Mouse (Mus musculus) yolk sac, embryonic 10.5 days (tissue): ENCODE data around the gene Mef2d.

Source experiments
- DNase-seq: peaks from one replicate; pipeline ENCODE4 v3.0.0-alpha.2; 2017; ENCODE audit warnings: low spot score

Mef2d gene

DNA sequence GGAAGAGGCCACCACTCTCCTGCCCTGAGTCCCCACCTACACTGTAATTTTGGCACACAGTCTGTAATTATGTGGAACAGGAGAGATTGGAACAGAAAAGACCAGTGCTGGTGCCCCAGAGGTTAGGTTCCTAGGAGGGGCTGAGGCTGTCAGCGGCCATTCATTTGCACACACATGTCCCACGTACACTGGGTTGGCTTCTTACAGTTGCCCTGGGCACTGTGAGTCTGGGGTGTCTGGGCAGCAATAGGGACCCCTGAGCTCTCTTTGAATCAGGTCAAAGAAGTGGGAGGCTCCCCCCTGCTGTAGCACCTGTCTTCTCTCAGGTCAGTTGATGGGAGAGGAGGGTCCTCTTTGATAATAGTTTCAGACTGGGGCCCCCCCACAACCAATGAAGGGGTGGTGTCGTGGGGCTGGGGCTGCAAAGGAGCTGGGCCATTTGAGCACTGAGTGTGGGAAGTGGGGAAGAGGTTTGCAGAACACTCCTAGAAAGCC lies 66.1 kb downstream of the Mef2d start:
- no peak for DNase-seq

DNA sequence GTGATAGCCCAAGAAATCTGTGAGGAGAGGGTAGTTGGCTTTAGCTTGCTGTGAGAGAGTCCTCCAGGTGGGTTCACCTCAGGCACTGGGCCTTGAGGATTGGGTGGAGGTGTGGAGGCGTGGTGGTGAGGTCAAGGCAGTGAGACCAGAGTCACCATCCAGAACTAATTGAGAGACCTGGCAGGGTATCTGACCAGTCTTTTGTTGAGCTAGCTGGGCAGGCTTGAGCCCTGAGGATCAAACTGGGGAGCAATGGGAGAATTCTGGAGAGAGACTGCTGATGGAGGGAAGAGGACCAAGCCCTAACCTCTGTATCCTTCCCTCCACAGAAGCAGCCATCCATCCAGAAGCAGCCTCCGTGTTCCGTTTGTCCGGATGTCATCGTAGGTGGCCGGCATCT lies 67.1 kb downstream of the Mef2d start:
- DNase-seq, result no peak

- no peak for DNase-seq
Observed at GRCm38 (mm10) chr3:88210121-88210520, 67.9 kb downstream of the Mef2d start.

- no peak for DNase-seq
Observed at GRCm38 (mm10) chr3:88210918-88211317, 68.7 kb downstream of the Mef2d start.

- DNase-seq, result no peak
Observed at GRCm38 (mm10) chr3:88212356-88212755, 70.2 kb downstream of the Mef2d start.

- no peak for DNase-seq
Observed at GRCm38 (mm10) chr3:88213019-88213418, 70.8 kb downstream of the Mef2d start.

DNA sequence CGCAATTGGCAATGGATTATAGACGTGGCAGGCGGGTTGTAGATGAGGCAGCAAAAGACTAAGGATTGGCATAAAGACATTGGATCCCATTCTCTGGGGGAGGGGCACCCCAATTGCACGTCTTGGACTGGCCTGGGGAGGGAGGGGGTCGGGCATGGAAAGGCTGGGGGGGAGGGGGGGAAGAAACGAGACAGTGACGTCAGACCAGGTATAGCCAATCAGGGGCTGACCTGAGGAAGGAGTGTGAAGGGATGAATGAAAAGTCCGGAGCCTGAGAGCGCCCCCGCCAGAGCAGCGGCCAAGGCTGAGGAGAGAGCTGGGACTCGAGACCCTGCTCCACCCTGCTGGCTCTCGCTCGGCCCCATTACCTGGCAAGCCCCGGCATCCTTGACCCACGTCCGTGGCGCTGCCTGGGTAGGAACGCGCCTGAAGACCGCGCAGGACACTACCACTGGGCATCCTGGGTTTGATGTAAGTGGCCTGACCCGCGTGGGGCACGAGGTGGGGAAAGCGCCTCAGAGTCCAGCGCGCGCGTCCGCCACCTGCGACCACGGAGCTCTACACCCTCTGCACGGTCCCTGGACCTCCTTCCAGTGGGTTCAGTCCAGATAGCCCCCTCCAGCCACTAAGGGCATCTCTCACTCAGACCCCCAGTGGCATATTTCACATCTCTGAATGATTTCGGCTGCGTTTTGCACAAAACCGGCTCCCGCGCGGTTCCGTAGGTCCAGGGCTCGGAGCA lies 72.2 kb downstream of the Mef2d start:
- DNase-seq, result no peak

DNA sequence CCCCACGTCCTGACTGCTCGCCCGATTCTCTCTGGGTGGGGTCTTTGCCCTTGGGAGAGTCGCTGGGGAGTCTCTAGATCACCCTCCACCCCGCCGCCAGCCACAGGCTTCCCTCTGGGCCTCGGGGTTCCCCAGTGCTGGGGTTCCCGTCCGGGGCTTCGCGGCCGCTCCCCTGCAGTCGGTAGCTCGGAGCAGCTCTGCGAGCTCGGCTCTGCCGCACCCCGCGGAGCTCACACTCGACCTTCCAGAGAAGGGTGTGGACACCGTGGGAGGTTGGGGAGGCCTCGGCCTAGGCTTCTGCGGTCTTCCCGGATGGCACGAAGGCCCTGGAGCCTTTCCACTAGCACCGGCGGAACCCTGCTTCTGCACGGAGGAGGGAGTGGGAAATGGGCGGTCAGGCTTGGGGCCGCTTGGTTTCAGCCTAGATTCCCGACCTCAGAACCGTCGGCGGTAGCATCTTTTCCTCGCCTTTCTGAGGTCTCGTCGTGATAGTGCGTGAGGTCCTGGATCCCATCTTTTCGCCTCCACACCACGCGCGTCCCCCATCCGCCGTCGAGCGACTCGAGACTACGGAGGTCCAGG lies 72.9 kb downstream of the Mef2d start:
- no peak for DNase-seq

- no peak for DNase-seq
Observed at GRCm38 (mm10) chr3:88215553-88216004, 73.4 kb downstream of the Mef2d start.

GRCm38 (mm10) chr3:88216116-88216515 lies 73.9 kb downstream of the Mef2d start:
- DNase-seq, result no peak

DNA sequence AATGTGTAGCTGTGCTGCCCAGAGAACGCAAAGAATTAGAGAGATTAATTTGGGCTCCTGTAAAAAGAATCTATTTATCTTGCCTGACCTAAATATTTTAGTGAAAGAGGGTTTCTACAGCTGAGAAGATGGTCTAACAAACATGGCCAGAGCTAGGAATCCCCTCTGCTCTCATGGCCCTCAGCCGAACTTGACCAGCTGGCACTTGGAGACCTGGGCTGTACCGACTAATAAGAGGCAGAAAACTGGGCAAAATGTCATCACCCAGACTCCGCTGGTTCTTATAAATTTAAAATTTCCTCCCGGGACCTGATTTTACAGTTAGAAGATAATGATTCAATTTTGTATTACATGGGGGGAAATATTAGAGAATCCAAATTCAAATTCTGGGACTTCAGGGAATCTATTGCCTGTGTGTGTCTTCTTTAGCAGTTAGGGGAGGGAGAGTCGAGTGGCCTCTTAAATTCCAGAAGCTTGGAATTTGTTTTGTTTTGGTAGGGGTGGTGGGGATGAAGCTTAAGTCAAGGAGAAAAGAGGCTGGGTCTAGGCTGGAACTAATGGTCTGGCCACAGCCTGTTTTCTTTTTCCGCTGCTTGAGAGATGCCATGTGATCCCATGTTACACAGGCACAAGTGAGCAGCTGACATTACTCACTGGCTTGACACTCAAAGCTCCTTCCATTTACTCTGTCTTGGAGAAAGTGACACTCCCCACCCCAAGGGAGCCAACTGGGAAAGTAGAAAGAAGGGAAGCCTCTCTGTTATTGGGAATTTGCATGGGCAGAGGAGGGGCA lies 74.6 kb downstream of the Mef2d start:
- no peak for DNase-seq

GRCm38 (mm10) chr3:88217679-88218078 lies 75.5 kb downstream of the Mef2d start:
- no peak for DNase-seq

- DNase-seq, result no peak
Observed at GRCm38 (mm10) chr3:88219940-88220339, 77.8 kb downstream of the Mef2d start.

GRCm38 (mm10) chr3:88220842-88221241 lies 78.7 kb downstream of the Mef2d start:
- DNase-seq, result peak; percentile 78
